Mouse (Mus musculus): ENCODE results near the gene Pin1rt1.

The Pin1rt1 gene

GRCm38 (mm10) chr2:104712486-104712809, 3.7 kb downstream of the Pin1rt1 start:
- no peak for ATAC-seq (ENCODE audit: low TSS enrichment)

GRCm38 (mm10) chr2:104711585-104712485, 4.3 kb downstream of the Pin1rt1 start, which contains the start of gene Tcp11l1:
Gene Tcp11l1 (minus strand): TSS chr2:104712169.
- ATAC-seq (ENCODE audit: low TSS enrichment) = peak; percentile 86

- ATAC-seq (ENCODE audit: low TSS enrichment) = no peak
These were observed 5.4 kb downstream of the Pin1rt1 start for GRCm38 (mm10) chr2:104710670-104711370.

GRCm38 (mm10) chr2:104709786-104710337, 6.3 kb downstream of the Pin1rt1 start:
- no peak for ATAC-seq (ENCODE audit: low TSS enrichment)

- no peak for ATAC-seq (ENCODE audit: low TSS enrichment)
These were observed 11.8 kb downstream of the Pin1rt1 start for GRCm38 (mm10) chr2:104704355-104704754.

GRCm38 (mm10) chr2:104703158-104703557, 13.0 kb downstream of the Pin1rt1 start:
- ATAC-seq (ENCODE audit: low TSS enrichment) = no peak

- peak; percentile 38 for ATAC-seq (ENCODE audit: low TSS enrichment)
These were observed 16.5 kb downstream of the Pin1rt1 start for GRCm38 (mm10) chr2:104699659-104700058.

- ATAC-seq (ENCODE audit: low TSS enrichment) = no peak
These were observed 23.6 kb downstream of the Pin1rt1 start for GRCm38 (mm10) chr2:104692551-104692950.

GRCm38 (mm10) chr2:104690720-104691119, 25.5 kb downstream of the Pin1rt1 start:
- ATAC-seq (ENCODE audit: low TSS enrichment) = no peak

- peak; percentile 60 for ATAC-seq (ENCODE audit: low TSS enrichment)
These were observed 27.5 kb downstream of the Pin1rt1 start for GRCm38 (mm10) chr2:104688724-104689123.

- ATAC-seq (ENCODE audit: low TSS enrichment) = no peak
These were observed 27.9 kb downstream of the Pin1rt1 start for GRCm38 (mm10) chr2:104688321-104688720.

GRCm38 (mm10) chr2:104687261-104687660, 28.9 kb downstream of the Pin1rt1 start:
- no peak for ATAC-seq (ENCODE audit: low TSS enrichment)

GRCm38 (mm10) chr2:104685418-104685817, 30.8 kb downstream of the Pin1rt1 start:
- peak; percentile 81 for ATAC-seq (ENCODE audit: low TSS enrichment)

- ATAC-seq (ENCODE audit: low TSS enrichment) = no peak
These were observed 31.4 kb downstream of the Pin1rt1 start for GRCm38 (mm10) chr2:104684771-104685170.

- ATAC-seq (ENCODE audit: low TSS enrichment) = no peak
These were observed 38.9 kb downstream of the Pin1rt1 start for GRCm38 (mm10) chr2:104677326-104677725.

GRCm38 (mm10) chr2:104671724-104672123, 44.5 kb downstream of the Pin1rt1 start:
- no peak for ATAC-seq (ENCODE audit: low TSS enrichment)

- no peak for ATAC-seq (ENCODE audit: low TSS enrichment)
These were observed 46.9 kb downstream of the Pin1rt1 start for GRCm38 (mm10) chr2:104669122-104669804.
